In genomic region chr1:155741378-155741945, GRCm38 (mm10) we compare ENCODE assay signal across 9 mouse cellular contexts. TPM values are rescaled to one million over a fixed set of nuclear protein-coding genes. Genes with fewer than 3 reads are reported as not detected.
DNase-seq lines count a peak whose midpoint lies in the region; ATAC-seq lines count a peak whose summit lies in the region.
"Had no signal": no experiment of that assay in that cellular context is flagged by ENCODE, and none has a peak within 500 bp of the region (broad histone marks: within the 10 kb centered on the region; RNA-seq: fewer than 3 reads in every experiment).

No protein-coding gene starts in this region.

- H3K27me3 ChIP-seq in lung, embryonic 15.5 days: peaks cover 92% of the 10 kb centered on the region
- H3K27me3 ChIP-seq in forebrain, embryonic 13.5 days: peaks cover 93% of the 10 kb centered on the region
- H3K27me3 ChIP-seq in limb, embryonic 13.5 days: peaks cover 94% of the 10 kb centered on the region
- peaks cover 72% of the 10 kb centered on the region for H3K27me3 ChIP-seq in stomach, embryonic 14.5 days (ENCODE audit: control insufficient read depth, insufficient read depth, low read length)

- no peak for DNase-seq in lung, postnatal 25 days (ENCODE audit: low spot score)
- no peak for DNase-seq in testis, postnatal 14 days (ENCODE audit: low spot score)
- DNase-seq in frontal cortex, postnatal 25 days (ENCODE audit: low spot score in 2 of 2): no peak
- no peak for DNase-seq in layer of hippocampus, adult 9-10 months (ENCODE audit: low spot score)
- DNase-seq: gastrocnemius, postnatal 14 days had no signal

- H3K4me3 ChIP-seq in lung, embryonic 15.5 days: peak overlapping the region; percentile 48
- H3K4me3 ChIP-seq in forebrain, embryonic 13.5 days: peak overlapping the region; percentile 53
- peak overlapping the region; percentile 52 for H3K4me3 ChIP-seq in limb, embryonic 13.5 days
- peak overlapping the region; percentile 50 for H3K4me3 ChIP-seq in stomach, embryonic 14.5 days (ENCODE audit: low read depth, low read length)

- no peak overlapping the region for H3K27ac ChIP-seq in lung, embryonic 15.5 days
- H3K27ac ChIP-seq in forebrain, embryonic 13.5 days: no peak overlapping the region
- no peak overlapping the region for H3K27ac ChIP-seq in limb, embryonic 13.5 days
- H3K27ac ChIP-seq in stomach, embryonic 14.5 days (ENCODE audit: low read length): no peak overlapping the region

- H3K4me1 ChIP-seq in lung, embryonic 15.5 days: peaks cover 30% of the 10 kb centered on the region
- peaks cover 31% of the 10 kb centered on the region for H3K4me1 ChIP-seq in forebrain, embryonic 13.5 days
- peaks cover 32% of the 10 kb centered on the region for H3K4me1 ChIP-seq in limb, embryonic 13.5 days
- peaks cover 14% of the 10 kb centered on the region for H3K4me1 ChIP-seq in stomach, embryonic 14.5 days (ENCODE audit: control insufficient read depth, insufficient read depth, low read length)

- no peaks in the 10 kb centered on the region for H3K9me3 ChIP-seq in lung, embryonic 15.5 days
- no peaks in the 10 kb centered on the region for H3K9me3 ChIP-seq in forebrain, embryonic 13.5 days (replicated peaks)
- H3K9me3 ChIP-seq in limb, embryonic 13.5 days: no peaks in the 10 kb centered on the region
- H3K9me3 ChIP-seq in stomach, embryonic 14.5 days (ENCODE audit: control insufficient read depth, low read depth, low read length): no peaks in the 10 kb centered on the region

- WGBS in lung, embryonic 15.5 days: under 1% methylated on average over 34 of the region's 34 CpGs
- WGBS in forebrain, embryonic 13.5 days: under 1% methylated on average over 34 of the region's 34 CpGs
- WGBS in limb, embryonic 13.5 days: under 1% methylated on average over 34 of the region's 34 CpGs
- WGBS in stomach, embryonic 14.5 days: under 1% methylated on average over 34 of the region's 34 CpGs

- no peak overlapping the region for H3K9ac ChIP-seq in lung, embryonic 15.5 days
- peak overlapping the region; percentile 59; the same call in 1 of the 2 replicates for H3K9ac ChIP-seq in forebrain, embryonic 13.5 days
- peak overlapping the region; percentile 58; the same call in 1 of the 2 replicates for H3K9ac ChIP-seq in limb, embryonic 13.5 days
- no peak overlapping the region for H3K9ac ChIP-seq in stomach, embryonic 14.5 days (replicated peaks; ENCODE audit: low read depth, low read length)

- no peak for ATAC-seq in lung, embryonic 15.5 days (ENCODE audit: borderline replicate concordance, extremely low read depth, low FRiP score, low TSS enrichment)
- peak; percentile 12; the same call in 1 of the 2 replicates for ATAC-seq in forebrain, embryonic 13.5 days
- ATAC-seq in limb, embryonic 13.5 days (ENCODE audit: low FRiP score, low read depth): peak; percentile 1; the same call in 1 of the 2 replicates
- ATAC-seq in stomach, embryonic 14.5 days (ENCODE audit: insufficient number of reproducible peaks, insufficient read depth, low FRiP score, low read depth): no peak

- no peaks in the 10 kb centered on the region for H3K36me3 ChIP-seq in lung, embryonic 15.5 days
- no peaks in the 10 kb centered on the region for H3K36me3 ChIP-seq in forebrain, embryonic 13.5 days (ENCODE audit: poor library complexity, severe bottlenecking)
- no peaks in the 10 kb centered on the region for H3K36me3 ChIP-seq in limb, embryonic 13.5 days
- no peaks in the 10 kb centered on the region for H3K36me3 ChIP-seq in stomach, embryonic 14.5 days (ENCODE audit: control insufficient read depth, insufficient read depth, low read length)

- H3K4me2 ChIP-seq in lung, embryonic 15.5 days: peak overlapping the region; percentile 98
- H3K4me2 ChIP-seq in forebrain, embryonic 13.5 days: peak overlapping the region; percentile 94
- H3K4me2 ChIP-seq in limb, embryonic 13.5 days (replicated peaks): peak overlapping the region; percentile 89
- H3K4me2 ChIP-seq in stomach, embryonic 14.5 days (replicated peaks; ENCODE audit: low read depth, low read length): peak overlapping the region; percentile 90

RNA-seq across cellular contexts. Expression of gene Lhx4, which starts 10.0 kb away (rescaled TPM):
- not detected in 2 replicates for polyA plus RNA-seq in lung, embryonic 15.5 days (2015; fragmentation: Nextera tagmentation; extraction: Ambion mirVana)
- polyA plus RNA-seq in forebrain, embryonic 13.5 days (2015; fragmentation: Nextera tagmentation; extraction: Ambion mirVana): 0.04 and 0.06 TPM in 2 replicates
- polyA plus RNA-seq in limb, embryonic 13.5 days (2015; fragmentation: Nextera tagmentation; extraction: Ambion mirVana): 0.05 TPM in 1 of 2 replicates, not detected in the other
- polyA plus RNA-seq in stomach, embryonic 14.5 days (2014; fragmentation: Nextera tagmentation; extraction: Ambion mirVana): 0.08 and 0.12 TPM in 2 replicates

Comparison
In these comparisons a context has a peak if more than half of its experiments do, and no peak if none do; other contexts are left out.
1. ATAC-seq: peak in forebrain, embryonic 13.5 days (single experiment) and limb, embryonic 13.5 days (single experiment); none in lung, embryonic 15.5 days (single experiment) and stomach, embryonic 14.5 days (single experiment).
2. H3K9ac ChIP-seq: peak in forebrain, embryonic 13.5 days (single experiment) and limb, embryonic 13.5 days (single experiment); none in lung, embryonic 15.5 days (single experiment) and stomach, embryonic 14.5 days (single experiment).
3. Peak in every context shown above with its lines, with median percentiles within 50 percentile points of each other: H3K4me2 ChIP-seq and H3K4me3 ChIP-seq.